Mouse (Mus musculus): ENCODE measurements around the gene Pard3b. TPM values are rescaled to one million over a fixed set of nuclear protein-coding genes. Genes with fewer than 3 reads are reported as not detected.

Gene Pard3b
- polyA plus RNA-seq, 1 experiment = 3.4 TPM

GRCm38 (mm10) chr1:61967124-61967523, 328.5 kb downstream of the Pard3b start:
- no peaks in the 10 kb centered on the region for H3K27me3 ChIP-seq (replicated peaks; ENCODE audit: control insufficient read depth, insufficient read depth, low read length)
- TF ChIP-seq POLR2A (IDR thresholded peaks at IDR 0.05; ENCODE audit: low read depth, low read length) (no peak), CTCF (conservative IDR thresholded peaks at IDR 0.05; ENCODE audit: insufficient read depth, insufficient read length, low read depth, low read length) (peak; percentile 37)
- DNase-seq = peak; percentile 8
- no peaks in the 10 kb centered on the region; the same call in 1 of the 2 replicates for H3K4me1 ChIP-seq (ENCODE audit: control insufficient read depth, insufficient read depth, low read length)
- H3K36me3 ChIP-seq (ENCODE audit: control insufficient read depth, insufficient read depth, low read length) = no peaks in the 10 kb centered on the region
- no peak overlapping the region for H3K27ac ChIP-seq (ENCODE audit: insufficient read depth, low read depth, low read length)
- H3K4me3 ChIP-seq (ENCODE audit: insufficient read depth, low read depth, low read length) = no peak overlapping the region
- WGBS = 74% methylated on average over 3 of the region's 3 CpGs

GRCm38 (mm10) chr1:61967807-61968206, 329.2 kb downstream of the Pard3b start:
- Histone ChIP-seq H3K4me1 (ENCODE audit: control insufficient read depth, insufficient read depth, low read length) (no peaks in the 10 kb centered on the region; the same call in 1 of the 2 replicates), H3K27ac (ENCODE audit: insufficient read depth, low read depth, low read length) (no peak overlapping the region)

GRCm38 (mm10) chr1:61997711-61998110, 359.1 kb downstream of the Pard3b start:
- Histone ChIP-seq H3K4me3 (ENCODE audit: insufficient read depth, low read depth, low read length) (no peak overlapping the region), H3K27me3 (replicated peaks; ENCODE audit: control insufficient read depth, insufficient read depth, low read length) (no peaks in the 10 kb centered on the region), H3K27ac (ENCODE audit: insufficient read depth, low read depth, low read length) (no peak overlapping the region), H3K4me1 (ENCODE audit: control insufficient read depth, insufficient read depth, low read length) (no peaks in the 10 kb centered on the region), H3K36me3 (ENCODE audit: control insufficient read depth, insufficient read depth, low read length) (no peaks in the 10 kb centered on the region)
- no peak for TF ChIP-seq CTCF (conservative IDR thresholded peaks at IDR 0.05; ENCODE audit: insufficient read depth, insufficient read length, low read depth, low read length)
- no peak for TF ChIP-seq POLR2A (IDR thresholded peaks at IDR 0.05; ENCODE audit: low read depth, low read length)
- DNase-seq = no peak
- WGBS = 68% methylated on average over 3 of the region's 3 CpGs

More at GRCm38 (mm10) chr1:61967807-61968206, 329.2 kb downstream of the Pard3b start:
- no peak for TF ChIP-seq POLR2A (IDR thresholded peaks at IDR 0.05; ENCODE audit: low read depth, low read length)
- H3K4me3 ChIP-seq (ENCODE audit: insufficient read depth, low read depth, low read length) = no peak overlapping the region
- WGBS = 88% methylated on average over 4 of the region's 4 CpGs
- no peak for DNase-seq
- no peaks in the 10 kb centered on the region for H3K27me3 ChIP-seq (replicated peaks; ENCODE audit: control insufficient read depth, insufficient read depth, low read length)
- no peaks in the 10 kb centered on the region for H3K36me3 ChIP-seq (ENCODE audit: control insufficient read depth, insufficient read depth, low read length)

GRCm38 (mm10) chr1:62008811-62009210, 370.2 kb downstream of the Pard3b start:
- Histone ChIP-seq H3K27me3 (replicated peaks; ENCODE audit: control insufficient read depth, insufficient read depth, low read length) (no peaks in the 10 kb centered on the region), H3K27ac (ENCODE audit: insufficient read depth, low read depth, low read length) (no peak overlapping the region), H3K4me1 (ENCODE audit: control insufficient read depth, insufficient read depth, low read length) (no peaks in the 10 kb centered on the region), H3K4me3 (ENCODE audit: insufficient read depth, low read depth, low read length) (no peak overlapping the region), H3K36me3 (ENCODE audit: control insufficient read depth, insufficient read depth, low read length) (no peaks in the 10 kb centered on the region)
- TF ChIP-seq POLR2A (IDR thresholded peaks at IDR 0.05; ENCODE audit: low read depth, low read length) (no peak), CTCF (conservative IDR thresholded peaks at IDR 0.05; ENCODE audit: insufficient read depth, insufficient read length, low read depth, low read length) (no peak)
- 96% methylated on average over 2 of the region's 2 CpGs for WGBS
- no peak for DNase-seq

- Histone ChIP-seq H3K36me3 (ENCODE audit: control insufficient read depth, insufficient read depth, low read length) (no peaks in the 10 kb centered on the region), H3K27ac (ENCODE audit: insufficient read depth, low read depth, low read length) (no peak overlapping the region), H3K4me1 (ENCODE audit: control insufficient read depth, insufficient read depth, low read length) (no peaks in the 10 kb centered on the region), H3K27me3 (replicated peaks; ENCODE audit: control insufficient read depth, insufficient read depth, low read length) (no peaks in the 10 kb centered on the region; the same call in 1 of the 2 replicates), H3K4me3 (ENCODE audit: insufficient read depth, low read depth, low read length) (no peak overlapping the region)
- WGBS = 97% methylated on average over 4 of the region's 4 CpGs
- DNase-seq = no peak
- TF ChIP-seq POLR2A (IDR thresholded peaks at IDR 0.05; ENCODE audit: low read depth, low read length) (no peak), CTCF (conservative IDR thresholded peaks at IDR 0.05; ENCODE audit: insufficient read depth, insufficient read length, low read depth, low read length) (no peak)
Measured at GRCm38 (mm10) chr1:62011712-62012111, 373.1 kb downstream of the Pard3b start.

GRCm38 (mm10) chr1:62016536-62017300, 378.1 kb downstream of the Pard3b start:
- Histone ChIP-seq H3K36me3 (ENCODE audit: control insufficient read depth, insufficient read depth, low read length) (no peaks in the 10 kb centered on the region), H3K27ac (ENCODE audit: insufficient read depth, low read depth, low read length) (no peak overlapping the region), H3K27me3 (replicated peaks; ENCODE audit: control insufficient read depth, insufficient read depth, low read length) (no peaks in the 10 kb centered on the region; the same call in 1 of the 2 replicates), H3K4me1 (ENCODE audit: control insufficient read depth, insufficient read depth, low read length) (no peaks in the 10 kb centered on the region; the same call in 1 of the 2 replicates), H3K4me3 (ENCODE audit: insufficient read depth, low read depth, low read length) (no peak overlapping the region)
- 73% methylated on average over 5 of the region's 5 CpGs for WGBS
- TF ChIP-seq CTCF (conservative IDR thresholded peaks at IDR 0.05; ENCODE audit: insufficient read depth, insufficient read length, low read depth, low read length) = no peak
- no peak for TF ChIP-seq POLR2A (IDR thresholded peaks at IDR 0.05; ENCODE audit: low read depth, low read length)
- DNase-seq = no peak

- TF ChIP-seq CTCF (conservative IDR thresholded peaks at IDR 0.05; ENCODE audit: insufficient read depth, insufficient read length, low read depth, low read length) (no peak), POLR2A (IDR thresholded peaks at IDR 0.05; ENCODE audit: low read depth, low read length) (no peak)
- WGBS = 55% methylated on average over 5 of the region's 5 CpGs
- DNase-seq = peak; percentile 5
- Histone ChIP-seq H3K27ac (ENCODE audit: insufficient read depth, low read depth, low read length) (no peak overlapping the region), H3K4me1 (ENCODE audit: control insufficient read depth, insufficient read depth, low read length) (no peaks in the 10 kb centered on the region; the same call in 1 of the 2 replicates), H3K4me3 (ENCODE audit: insufficient read depth, low read depth, low read length) (no peak overlapping the region), H3K36me3 (ENCODE audit: control insufficient read depth, insufficient read depth, low read length) (no peaks in the 10 kb centered on the region), H3K27me3 (replicated peaks; ENCODE audit: control insufficient read depth, insufficient read depth, low read length) (no peaks in the 10 kb centered on the region; the same call in 1 of the 2 replicates)
Measured at GRCm38 (mm10) chr1:62018276-62018675, 379.7 kb downstream of the Pard3b start.

All from kidney, adult 2 months (tissue).